Mouse (Mus musculus) brain, embryonic 14.5 days (tissue): Measurements from ENCODE around the gene Gm28035.

Source experiments
- CTCF ChIP-seq: fragments of 200-500 bp; IDR thresholded peaks from 2 replicates; pipeline ENCODE4 v1.5.1; 2012; ENCODE audit warnings: inconsistent platforms, mild to moderate bottlenecking, moderate library complexity, borderline replicate concordance; ENCODE audit not compliant: insufficient read depth, insufficient read length; ENCODE audit errors: extremely low read depth
- POLR2A ChIP-seq: fragments of 200-500 bp; IDR thresholded peaks from 2 replicates; pipeline ENCODE4 v1.6.1; 2012; ENCODE audit warnings: mild to moderate bottlenecking, inconsistent platforms, borderline replicate concordance; ENCODE audit not compliant: poor library complexity, insufficient read depth, insufficient read length, severe bottlenecking; ENCODE audit errors: extremely low read depth

GRCm38 (mm10) chr2:30259131-30260064 is 19.0 kb downstream of the Gm28035 start:
- TF ChIP-seq CTCF (no peak), POLR2A (no peak)
